Mouse (Mus musculus): ENCODE measurements around the gene Cyth3.

GRCm38 (mm10) chr5:143701074-143701473, 78.8 kb downstream of the Cyth3 start:
- TF ChIP-seq CTCF (IDR thresholded peaks at IDR 0.05; ENCODE audit: insufficient read depth, low read length) (no peak), POLR2A (IDR thresholded peaks at IDR 0.05; ENCODE audit: borderline replicate concordance, extremely low read depth, low read depth, low read length) (no peak)
